Mouse (Mus musculus): ENCODE results near the gene Olfr1099. TPM values are rescaled to one million over a fixed set of nuclear protein-coding genes. Genes with fewer than 3 reads are reported as not detected.

The Olfr1099 gene
- not detected for polyA plus RNA-seq (2017; shearing (Covaris generic))

GRCm38 (mm10) chr2:86960593-86960992 lies at the start of gene Olfr1099:
Gene Olfr1099, minus strand, starts transcription at chr2:86960693.

GRCm38 (mm10) chr2:86998098-86998497 lies 37.6 kb upstream of the Olfr1099 start, which contains the start of gene Olfr1102:
Gene Olfr1102, plus strand, starts transcription at chr2:86998398.

GRCm38 (mm10) chr2:86991121-86991520 lies 30.6 kb upstream of the Olfr1099 start, which contains the start of gene Olfr1101:
Gene Olfr1101, minus strand, starts transcription at chr2:86991221.

GRCm38 (mm10) chr2:86979854-86980253 lies 19.4 kb upstream of the Olfr1099 start, which contains the start of gene Olfr1100:
Gene Olfr1100, minus strand, starts transcription at chr2:86979954.

GRCm38 (mm10) chr2:86924445-86924844 lies 36.0 kb downstream of the Olfr1099 start, which contains the start of gene Olfr1098:
Gene Olfr1098, minus strand, starts transcription at chr2:86924545.

Other genes starting within 250 kb of the Olfr1099 start
- gene Olfr1089, start 227.0 kb downstream of the Olfr1099 start, polyA plus RNA-seq (2017; shearing (Covaris generic)) = not detected
- gene Olfr1090, start 201.7 kb downstream of the Olfr1099 start, polyA plus RNA-seq (2017; shearing (Covaris generic)) = not detected
- gene Olfr1093, start 178.2 kb downstream of the Olfr1099 start, polyA plus RNA-seq (2017; shearing (Covaris generic)) = not detected
- gene Olfr141, start 150.7 kb downstream of the Olfr1099 start, polyA plus RNA-seq (2017; shearing (Covaris generic)) = not detected
- gene Olfr1094, start 136.0 kb downstream of the Olfr1099 start, polyA plus RNA-seq (2017; shearing (Covaris generic)) = not detected
- gene Olfr1095, start 109.0 kb downstream of the Olfr1099 start, polyA plus RNA-seq (2017; shearing (Covaris generic)) = not detected
- not detected for gene Gm13723, start 85.9 kb downstream of the Olfr1099 start, polyA plus RNA-seq (2017; shearing (Covaris generic))
- not detected for gene Olfr1097, start 68.5 kb downstream of the Olfr1099 start, polyA plus RNA-seq (2017; shearing (Covaris generic))
- not detected for gene Olfr1098, start 36.1 kb downstream of the Olfr1099 start, polyA plus RNA-seq (2017; shearing (Covaris generic))
- gene Olfr1100, start 19.3 kb upstream of the Olfr1099 start, polyA plus RNA-seq (2017; shearing (Covaris generic)) = not detected
- gene Olfr1101, start 30.5 kb upstream of the Olfr1099 start, polyA plus RNA-seq (2017; shearing (Covaris generic)) = not detected
- not detected for gene Olfr1102, start 37.7 kb upstream of the Olfr1099 start, polyA plus RNA-seq (2017; shearing (Covaris generic))
- not detected for gene Olfr1104, start 66.4 kb upstream of the Olfr1099 start, polyA plus RNA-seq (2017; shearing (Covaris generic))
- gene Olfr1105, start 75.8 kb upstream of the Olfr1099 start, polyA plus RNA-seq (2017; shearing (Covaris generic)) = 0.14 TPM
- not detected for gene Olfr1106, start 91.6 kb upstream of the Olfr1099 start, polyA plus RNA-seq (2017; shearing (Covaris generic))
- not detected for gene Olfr1107, start 115.1 kb upstream of the Olfr1099 start, polyA plus RNA-seq (2017; shearing (Covaris generic))
- 0.19 TPM for gene Olfr1109, start 135.3 kb upstream of the Olfr1099 start, polyA plus RNA-seq (2017; shearing (Covaris generic))
- gene Olfr259, start 153.9 kb upstream of the Olfr1099 start, polyA plus RNA-seq (2017; shearing (Covaris generic)) = not detected
- gene Olfr1110, start 179.6 kb upstream of the Olfr1099 start, polyA plus RNA-seq (2017; shearing (Covaris generic)) = not detected
- gene Olfr1111, start 191.9 kb upstream of the Olfr1099 start, polyA plus RNA-seq (2017; shearing (Covaris generic)) = not detected
- not detected for gene Olfr1112, start 227.1 kb upstream of the Olfr1099 start, polyA plus RNA-seq (2017; shearing (Covaris generic))
- not detected for gene Olfr1113, start 248.3 kb upstream of the Olfr1099 start, polyA plus RNA-seq (2017; shearing (Covaris generic))

Measured in naive thymus-derived CD4-positive, alpha-beta T cell, adult 5 months (primary cell).